Mouse (Mus musculus) cerebellum, postnatal 10 days (tissue): Measurements from ENCODE around the gene Gm21627.
"Not testable (repeated sequence)": the region's sequence is repeated elsewhere in the genome, so short reads cannot be mapped to it uniquely, and the experiment has no call there.

Experiments used
- DNase-seq, 2 experiments: peaks; one replicate each; pipeline ENCODE4 v3.0.0; 2021; ENCODE audit warnings: mixed read lengths in 2 of 2

Gene Gm21627

DNA sequence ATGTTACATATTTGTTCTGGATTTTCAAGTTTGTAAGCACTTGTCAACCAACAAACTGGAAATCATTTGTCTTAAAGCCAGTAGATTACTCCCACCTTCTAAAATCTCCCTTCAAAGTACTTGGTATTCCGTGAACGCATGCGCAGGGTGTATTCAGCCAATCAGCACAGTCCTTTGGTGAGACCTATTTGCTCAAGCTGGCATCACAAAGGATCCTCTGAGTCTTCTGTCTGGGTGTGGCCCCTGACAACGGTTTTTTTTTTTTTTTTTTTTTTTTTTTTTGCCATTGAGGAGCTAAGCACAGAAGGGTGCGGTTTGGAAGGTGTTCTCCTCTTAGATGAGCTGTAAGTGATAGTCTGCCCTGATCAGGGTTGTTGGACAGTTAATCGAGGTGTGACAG is at the start of gene Gm21627:
Gene Gm21627, plus strand, starts transcription at position 301 of the 400 bp plus-strand sequence.
- DNase-seq = not testable (repeated sequence)
